Comparison of ENCODE assay signal across 21 mouse cellular contexts in the genomic region with DNA sequence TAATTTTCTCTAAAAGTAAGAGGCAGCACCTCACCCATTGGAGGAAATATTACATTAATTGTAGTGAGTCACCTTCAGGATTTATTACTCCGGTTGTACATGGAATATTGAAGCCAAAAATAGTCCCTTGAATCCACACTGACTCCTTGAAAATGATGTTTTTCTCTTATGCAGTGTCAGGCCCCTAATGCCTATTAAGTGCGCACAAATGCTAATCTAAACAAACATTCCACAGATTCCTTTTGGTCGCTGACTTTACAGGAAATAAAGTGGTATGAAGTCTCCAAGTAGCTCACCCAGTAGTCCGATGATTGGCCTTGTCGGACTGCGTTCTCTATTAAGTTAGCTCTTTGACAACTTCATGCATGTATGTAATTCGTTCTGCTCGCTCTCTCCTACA. TPM values are rescaled to one million over a fixed set of nuclear protein-coding genes. Genes with fewer than 3 reads are reported as not detected.
A peak's percentile ranks its signal among the peaks of the same experiment; 100 is the strongest.
DNase-seq lines count a peak whose midpoint lies in the region; ATAC-seq and TF ChIP-seq lines count a peak whose summit lies in the region.
"Had no signal": no experiment of that assay in that cellular context is flagged by ENCODE, and none has a peak within 500 bp of the region (broad histone marks: within the 10 kb centered on the region; RNA-seq: fewer than 3 reads in every experiment).

No protein-coding gene starts in this region.

- H3K27me3 ChIP-seq in kidney, embryonic 14.5 days (ENCODE audit: control insufficient read depth, insufficient read depth, low read length): no peaks in the 10 kb centered on the region
- H3K27me3 ChIP-seq in lung, embryonic 16.5 days (ENCODE audit: control insufficient read depth, insufficient read depth, low read depth, low read length): no peaks in the 10 kb centered on the region
- H3K27me3 ChIP-seq in stomach, postnatal 0 days (ENCODE audit: control insufficient read depth, insufficient read depth, low read length): no peaks in the 10 kb centered on the region
- no peaks in the 10 kb centered on the region for H3K27me3 ChIP-seq in heart, adult 2 months (ENCODE audit: control insufficient read depth, insufficient read depth, low read length)
- H3K27me3 ChIP-seq in forebrain, embryonic 12.5 days: no peaks in the 10 kb centered on the region

- no peak for TF ChIP-seq POLR2A in heart, adult 2 months (IDR thresholded peaks at IDR 0.05; ENCODE audit: insufficient read depth, low read depth, low read length)

- no peak overlapping the region for H3K9ac ChIP-seq in kidney, embryonic 14.5 days (ENCODE audit: low read depth, low read length)
- peak overlapping the region; percentile 36 for H3K9ac ChIP-seq in lung, embryonic 16.5 days (ENCODE audit: low read length)
- peak overlapping the region; percentile 31; the same call in 1 of the 2 replicates for H3K9ac ChIP-seq in stomach, postnatal 0 days (ENCODE audit: low read length)
- H3K9ac ChIP-seq in heart, adult 2 months (ENCODE audit: low read depth, low read length): no peak overlapping the region
- H3K9ac ChIP-seq in forebrain, embryonic 12.5 days: no peak overlapping the region

- no peaks in the 10 kb centered on the region for H3K79me2 ChIP-seq in heart, adult 2 months (replicated peaks; ENCODE audit: control insufficient read depth, insufficient read depth, low read length)

- no peak overlapping the region; the same call in 1 of the 2 replicates for H3K4me2 ChIP-seq in kidney, embryonic 14.5 days (replicated peaks; ENCODE audit: low read depth, low read length)
- H3K4me2 ChIP-seq in lung, embryonic 16.5 days (ENCODE audit: low read depth, low read length): peak overlapping the region; percentile 39
- peak overlapping the region; percentile 46 for H3K4me2 ChIP-seq in stomach, postnatal 0 days (replicated peaks; ENCODE audit: low read depth)
- no peak overlapping the region for H3K4me2 ChIP-seq in forebrain, embryonic 12.5 days
- H3K4me2 ChIP-seq: heart, embryonic 11.5 days had no signal

- TF ChIP-seq EP300 in stomach, postnatal 0 days (optimal IDR thresholded peaks at IDR 0.05): no peak
- TF ChIP-seq EP300 in heart, adult 2 months (IDR thresholded peaks at IDR 0.05; ENCODE audit: insufficient read depth, low read depth, low read length): no peak

- H3K27ac ChIP-seq in kidney, embryonic 14.5 days (ENCODE audit: low read depth, low read length): peak overlapping the region; percentile 62; the same call in 1 of the 2 replicates
- H3K27ac ChIP-seq in lung, embryonic 16.5 days (ENCODE audit: low read length): peak overlapping the region; percentile 96
- H3K27ac ChIP-seq in stomach, postnatal 0 days (replicated peaks): peak overlapping the region; percentile 93
- no peak overlapping the region for H3K27ac ChIP-seq in heart, adult 2 months
- H3K27ac ChIP-seq in forebrain, embryonic 12.5 days: no peak overlapping the region
- H3K27ac ChIP-seq: forebrain, embryonic 10.5 days had no signal

- intact Hi-C loops in heart, adult 2 months (cut with DNase I): no loop called here

- no peak overlapping the region for H3K4me3 ChIP-seq in kidney, embryonic 14.5 days (ENCODE audit: low read length)
- peak overlapping the region; percentile 27 for H3K4me3 ChIP-seq in lung, embryonic 16.5 days (ENCODE audit: low read length)
- H3K4me3 ChIP-seq in stomach, postnatal 0 days (ENCODE audit: low read depth, low read length): peak overlapping the region; percentile 27; the same call in 1 of the 2 replicates
- no peak overlapping the region for H3K4me3 ChIP-seq in heart, adult 2 months
- H3K4me3 ChIP-seq in forebrain, embryonic 12.5 days (replicated peaks): no peak overlapping the region
- H3K4me3 ChIP-seq: forebrain, embryonic 10.5 days had no signal

- 64% methylated on average over 8 of the region's 8 CpGs for WGBS in kidney, embryonic 14.5 days
- 18% methylated on average over 8 of the region's 8 CpGs for WGBS in lung, embryonic 16.5 days
- 23% methylated on average over 8 of the region's 8 CpGs for WGBS in stomach, postnatal 0 days
- WGBS in heart, adult 2 months: 61% methylated on average over 8 of the region's 8 CpGs
- 78% methylated on average over 8 of the region's 8 CpGs for WGBS in forebrain, embryonic 12.5 days

- ATAC-seq in kidney, embryonic 14.5 days (ENCODE audit: low FRiP score, low TSS enrichment): no peak
- ATAC-seq in lung, embryonic 16.5 days (ENCODE audit: low read depth): no peak
- ATAC-seq in stomach, postnatal 0 days (ENCODE audit: low FRiP score, low TSS enrichment): no peak
- ATAC-seq in forebrain, embryonic 12.5 days (ENCODE audit: low FRiP score): no peak

- no peak for DNase-seq in kidney, postnatal 4 days
- no peak for DNase-seq in lung, postnatal 25 days (ENCODE audit: low spot score)
- DNase-seq in kidney, postnatal 14 days: peak; percentile 14
- DNase-seq in stomach, postnatal 0 days (ENCODE audit: low spot score): no peak
- no peak for DNase-seq in heart, adult 2 months
- DNase-seq: adrenal gland, adult 2 months; cerebellum, adult 11 months; cerebellum, postnatal 25 days; gastrocnemius, postnatal 36 days; heart, postnatal 4 days; layer of hippocampus, adult 9-11 months; spleen, adult 18-20 months had no signal

- H3K36me3 ChIP-seq in kidney, embryonic 14.5 days (ENCODE audit: control insufficient read depth, insufficient read depth, low read length): no peaks in the 10 kb centered on the region
- H3K36me3 ChIP-seq in lung, embryonic 16.5 days (ENCODE audit: control insufficient read depth, insufficient read depth, low read length): no peaks in the 10 kb centered on the region
- H3K36me3 ChIP-seq in stomach, postnatal 0 days (ENCODE audit: control insufficient read depth, insufficient read depth, low read length): no peaks in the 10 kb centered on the region
- no peaks in the 10 kb centered on the region for H3K36me3 ChIP-seq in heart, adult 2 months (ENCODE audit: control insufficient read depth, insufficient read depth, low read length)
- H3K36me3 ChIP-seq in forebrain, embryonic 12.5 days (replicated peaks): no peaks in the 10 kb centered on the region
- H3K36me3 ChIP-seq: forebrain, embryonic 10.5 days had no signal

- TF ChIP-seq CTCF in stomach, postnatal 0 days (IDR thresholded peaks at IDR 0.05; ENCODE audit: low read depth): no peak
- TF ChIP-seq CTCF in heart, adult 2 months (IDR thresholded peaks at IDR 0.05): no peak

- no peaks in the 10 kb centered on the region for H3K9me3 ChIP-seq in kidney, embryonic 14.5 days (ENCODE audit: control insufficient read depth, low read length)
- no peaks in the 10 kb centered on the region for H3K9me3 ChIP-seq in lung, embryonic 16.5 days (ENCODE audit: control insufficient read depth, low read length)
- no peaks in the 10 kb centered on the region for H3K9me3 ChIP-seq in stomach, postnatal 0 days (ENCODE audit: control insufficient read depth, low read length)
- H3K9me3 ChIP-seq in forebrain, embryonic 12.5 days: no peaks in the 10 kb centered on the region
- H3K9me3 ChIP-seq: forebrain, embryonic 10.5 days had no signal

- H3K4me1 ChIP-seq in kidney, embryonic 14.5 days (ENCODE audit: control insufficient read depth, insufficient read depth, low read length): peaks cover 7% of the 10 kb centered on the region; the same call in 1 of the 2 replicates
- H3K4me1 ChIP-seq in lung, embryonic 16.5 days (replicated peaks; ENCODE audit: control insufficient read depth, insufficient read depth, low read length): peaks cover 22% of the 10 kb centered on the region
- H3K4me1 ChIP-seq in stomach, postnatal 0 days (replicated peaks; ENCODE audit: control insufficient read depth, insufficient read depth): no peaks in the 10 kb centered on the region
- no peaks in the 10 kb centered on the region for H3K4me1 ChIP-seq in heart, adult 2 months (ENCODE audit: control insufficient read depth, insufficient read depth, low read length)
- peaks cover 9% of the 10 kb centered on the region for H3K4me1 ChIP-seq in forebrain, embryonic 12.5 days

RNA-seq across cellular contexts. Expression of a gene that starts 3.1 kb away (rescaled TPM):
- polyA plus RNA-seq in kidney, embryonic 14.5 days (2014; fragmentation: Nextera tagmentation; extraction: Ambion mirVana): 8.9 and 9.4 TPM in 2 replicates
- 21.0 and 21.2 TPM in 2 replicates for polyA plus RNA-seq in lung, embryonic 16.5 days (2015; fragmentation: Nextera tagmentation; extraction: Ambion mirVana)
- polyA plus RNA-seq in stomach, postnatal 0 days (2015; fragmentation: Nextera tagmentation; extraction: Ambion mirVana): 47.7 and 52.8 TPM in 2 replicates
- under 1 TPM; 0.43 to 0.47 TPM for total RNA-seq in heart, adult 2 months (2021)
- 0.41 and 0.82 TPM in 2 replicates for polyA plus RNA-seq in heart, adult 2 months (2012; rRNA removed)
- 0.33 and 0.45 TPM in 2 replicates for polyA plus RNA-seq in forebrain, embryonic 12.5 days (2016; fragmentation: Nextera tagmentation; extraction: Ambion mirVana)

RNA-seq across cellular contexts. Expression of a gene that starts 5.8 kb away (rescaled TPM):
- polyA plus RNA-seq in kidney, embryonic 14.5 days (2014; fragmentation: Nextera tagmentation; extraction: Ambion mirVana): 5.0 and 8.2 TPM in 2 replicates
- polyA plus RNA-seq in lung, embryonic 16.5 days (2015; fragmentation: Nextera tagmentation; extraction: Ambion mirVana): 10.7 and 11.5 TPM in 2 replicates
- 4.6 and 4.8 TPM in 2 replicates for polyA plus RNA-seq in stomach, postnatal 0 days (2015; fragmentation: Nextera tagmentation; extraction: Ambion mirVana)
- total RNA-seq in heart, adult 2 months (2021): 10 to 100 TPM; 82.5 to 96.6 TPM
- 31.9 and 58.5 TPM in 2 replicates for polyA plus RNA-seq in heart, adult 2 months (2012; rRNA removed)
- 14.0 and 14.3 TPM in 2 replicates for polyA plus RNA-seq in forebrain, embryonic 12.5 days (2016; fragmentation: Nextera tagmentation; extraction: Ambion mirVana)

RNA-seq across cellular contexts. Expression of a gene that starts 17.7 kb away (rescaled TPM):
- polyA plus RNA-seq in kidney, embryonic 14.5 days (2014; fragmentation: Nextera tagmentation; extraction: Ambion mirVana): 8.6 and 11.6 TPM in 2 replicates
- polyA plus RNA-seq in lung, embryonic 16.5 days (2015; fragmentation: Nextera tagmentation; extraction: Ambion mirVana): 15.6 and 17.0 TPM in 2 replicates
- 24.2 and 25.2 TPM in 2 replicates for polyA plus RNA-seq in stomach, postnatal 0 days (2015; fragmentation: Nextera tagmentation; extraction: Ambion mirVana)
- total RNA-seq in heart, adult 2 months (2021): 1 to 10 TPM; 3.7 to 4.9 TPM
- 1.2 and 2.2 TPM in 2 replicates for polyA plus RNA-seq in heart, adult 2 months (2012; rRNA removed)
- 18.0 and 18.9 TPM in 2 replicates for polyA plus RNA-seq in forebrain, embryonic 12.5 days (2016; fragmentation: Nextera tagmentation; extraction: Ambion mirVana)

RNA-seq across cellular contexts. Expression of a gene that starts 19.3 kb away (rescaled TPM):
- polyA plus RNA-seq in kidney, embryonic 14.5 days (2014; fragmentation: Nextera tagmentation; extraction: Ambion mirVana): not detected in 2 replicates
- not detected in 2 replicates for polyA plus RNA-seq in lung, embryonic 16.5 days (2015; fragmentation: Nextera tagmentation; extraction: Ambion mirVana)
- 0.07 TPM in 1 of 2 replicates, not detected in the other for polyA plus RNA-seq in stomach, postnatal 0 days (2015; fragmentation: Nextera tagmentation; extraction: Ambion mirVana)
- under 1 TPM; 0.14 to 0.16 TPM for total RNA-seq in heart, adult 2 months (2021)
- 0.14 and 0.32 TPM in 2 replicates for polyA plus RNA-seq in heart, adult 2 months (2012; rRNA removed)
- polyA plus RNA-seq in forebrain, embryonic 12.5 days (2016; fragmentation: Nextera tagmentation; extraction: Ambion mirVana): not detected in 2 replicates
- total RNA-seq: adrenal gland, adult 2 months; gastrocnemius, postnatal 36 days; heart, postnatal 4 days; left cerebral cortex, postnatal 10 days; neutrophil, adult 5-6 weeks had no signal
- polyA plus RNA-seq: adrenal gland, adult 2 months; C2C12; forebrain, embryonic 10.5 days; heart, embryonic 11.5 days; limb, embryonic 14.5 days had no signal

Comparison
In these comparisons a context has a peak if more than half of its experiments do, and no peak if none do; other contexts are left out.
1. H3K27ac ChIP-seq: peak in kidney, embryonic 14.5 days (single experiment), lung, embryonic 16.5 days (single experiment) and stomach, postnatal 0 days (single experiment); none in heart, adult 2 months (single experiment) and forebrain, embryonic 12.5 days (single experiment).
2. H3K4me2 ChIP-seq: peak in lung, embryonic 16.5 days (single experiment) and stomach, postnatal 0 days (single experiment); none in kidney, embryonic 14.5 days (single experiment) and forebrain, embryonic 12.5 days (single experiment).
3. H3K4me3 ChIP-seq: peak in lung, embryonic 16.5 days (single experiment) and stomach, postnatal 0 days (single experiment); none in kidney, embryonic 14.5 days (single experiment), heart, adult 2 months (single experiment) and forebrain, embryonic 12.5 days (single experiment).
4. H3K9ac ChIP-seq: peak in lung, embryonic 16.5 days (single experiment) and stomach, postnatal 0 days (single experiment); none in kidney, embryonic 14.5 days (single experiment), heart, adult 2 months (single experiment) and forebrain, embryonic 12.5 days (single experiment).